30 mouse cellular contexts compared by ENCODE assay signal in genomic region chr9:123245146-123245545, GRCm38 (mm10). TPM values are rescaled to one million over a fixed set of nuclear protein-coding genes. Genes with fewer than 3 reads are reported as not detected.
"Had no signal": no experiment of that assay in that cellular context is flagged by ENCODE, and none has a peak within 500 bp of the region (broad histone marks: within the 10 kb centered on the region; RNA-seq: fewer than 3 reads in every experiment).

No protein-coding gene starts in this region.

- H3K9me3 ChIP-seq: limb, embryonic 10.5 days; limb, embryonic 12.5 days; limb, embryonic 13.5 days; limb, embryonic 15.5 days; liver, embryonic 12.5 days; liver, embryonic 13.5 days; liver, embryonic 15.5 days; lung, embryonic 15.5 days; midbrain, embryonic 10.5 days; midbrain, embryonic 12.5 days; midbrain, embryonic 13.5 days; midbrain, embryonic 15.5 days; neural tube, embryonic 12.5 days had no signal

- H3K27ac ChIP-seq: limb, embryonic 10.5 days; limb, embryonic 12.5 days; limb, embryonic 13.5 days; limb, embryonic 15.5 days; liver, embryonic 12.5 days; liver, embryonic 13.5 days; liver, embryonic 14.5 days; liver, embryonic 15.5 days; lung, embryonic 15.5 days; macrophage; midbrain, embryonic 10.5 days; midbrain, embryonic 12.5 days; midbrain, embryonic 13.5 days; midbrain, embryonic 15.5 days; neural tube, embryonic 12.5 days had no signal

- H3K27me3 ChIP-seq: limb, embryonic 12.5 days; limb, embryonic 13.5 days; limb, embryonic 15.5 days; liver, embryonic 12.5 days; liver, embryonic 13.5 days; lung, embryonic 15.5 days; midbrain, embryonic 12.5 days; midbrain, embryonic 13.5 days; midbrain, embryonic 15.5 days; neural tube, embryonic 12.5 days had no signal

- H3K4me1 ChIP-seq: limb, embryonic 10.5 days; limb, embryonic 12.5 days; limb, embryonic 13.5 days; limb, embryonic 15.5 days; liver, embryonic 12.5 days; liver, embryonic 13.5 days; liver, embryonic 15.5 days; midbrain, embryonic 10.5 days; midbrain, embryonic 12.5 days; midbrain, embryonic 13.5 days; midbrain, embryonic 15.5 days; neural tube, embryonic 12.5 days had no signal

- H3K9ac ChIP-seq: limb, embryonic 12.5 days; limb, embryonic 13.5 days; limb, embryonic 15.5 days; liver, embryonic 12.5 days; liver, embryonic 13.5 days; liver, embryonic 14.5 days; liver, embryonic 15.5 days; liver, postnatal 0 days; lung, embryonic 14.5 days; lung, embryonic 15.5 days; midbrain, embryonic 12.5 days; midbrain, embryonic 13.5 days; midbrain, embryonic 15.5 days; neural tube, embryonic 12.5 days had no signal

- DNase-seq: left cerebral cortex, postnatal 4 days; liver; liver, embryonic 13.5 days; liver, postnatal 0 days; lung, adult 18-20 months; lung, adult 2 months; lung, embryonic 14.5 days; lung, postnatal 10 days; lung, postnatal 14 days; lung, postnatal 36 days; lung, postnatal 4 days; midbrain, embryonic 14.5 days had no signal

- H3K36me3 ChIP-seq: limb, embryonic 10.5 days; limb, embryonic 12.5 days; limb, embryonic 13.5 days; limb, embryonic 15.5 days; liver, embryonic 12.5 days; liver, embryonic 13.5 days; liver, embryonic 15.5 days; lung, embryonic 15.5 days; midbrain, embryonic 10.5 days; midbrain, embryonic 12.5 days; midbrain, embryonic 13.5 days; midbrain, embryonic 15.5 days; neural tube, embryonic 12.5 days had no signal

- H3K4me3 ChIP-seq: limb, embryonic 10.5 days; limb, embryonic 12.5 days; limb, embryonic 13.5 days; limb, embryonic 15.5 days; liver, embryonic 12.5 days; liver, embryonic 13.5 days; liver, embryonic 15.5 days; lung, embryonic 15.5 days; megakaryocyte, embryonic 14.5 days; midbrain, embryonic 10.5 days; midbrain, embryonic 12.5 days; midbrain, embryonic 13.5 days; midbrain, embryonic 15.5 days; myocyte; neural tube, embryonic 12.5 days had no signal

RNA-seq across cellular contexts. Expression of gene Cdcp1, which starts 29.3 kb away (rescaled TPM):
- total RNA-seq: megakaryocyte, adult 5-6 weeks; monocyte, adult 5-6 weeks had no signal
- polyA plus RNA-seq: macrophage; midbrain, embryonic 14.5 days; myocyte had no signal
